Mouse (Mus musculus): ENCODE measurements around the gene Dnajc19.

Gene Dnajc19

GRCm38 (mm10) chr3:34030601-34031000 lies 50.5 kb downstream of the Dnajc19 start:
- no peak for DNase-seq (ENCODE audit: low read depth, low spot score)

- DNase-seq (ENCODE audit: low read depth, low spot score), result no peak
Measured at GRCm38 (mm10) chr3:34028935-34029334, 52.2 kb downstream of the Dnajc19 start.

GRCm38 (mm10) chr3:34021259-34021828 lies 59.8 kb downstream of the Dnajc19 start:
- DNase-seq (ENCODE audit: low read depth, low spot score), result no peak

- peak; percentile 53 for DNase-seq (ENCODE audit: low read depth, low spot score)
Measured at GRCm38 (mm10) chr3:34020382-34021258, 60.5 kb downstream of the Dnajc19 start.

- DNase-seq (ENCODE audit: low read depth, low spot score), result peak; percentile 87
Measured at GRCm38 (mm10) chr3:34019540-34020381, 61.4 kb downstream of the Dnajc19 start, which contains the start of gene Fxr1. Gene Fxr1 (plus strand): TSS chr3:34019943.

- no peak for DNase-seq (ENCODE audit: low read depth, low spot score)
Measured at GRCm38 (mm10) chr3:34008191-34008590, 72.9 kb downstream of the Dnajc19 start.

- no peak for DNase-seq (ENCODE audit: low read depth, low spot score)
Measured at GRCm38 (mm10) chr3:34007611-34008010, 73.5 kb downstream of the Dnajc19 start.

- no peak for DNase-seq (ENCODE audit: low read depth, low spot score)
Measured at GRCm38 (mm10) chr3:34006824-34007223, 74.3 kb downstream of the Dnajc19 start.

- no peak for DNase-seq (ENCODE audit: low read depth, low spot score)
Measured at GRCm38 (mm10) chr3:34006301-34006700, 74.8 kb downstream of the Dnajc19 start.
